Mouse (Mus musculus) C2C12 (cell line): ENCODE results near the gene Gnai2. TPM values are rescaled to one million over a fixed set of nuclear protein-coding genes. Genes with fewer than 3 reads are reported as not detected.
"Not testable (repeated sequence)": the region's sequence is repeated elsewhere in the genome, so short reads cannot be mapped to it uniquely, and the experiment has no call there.

Experiments
- H3K27me3 ChIP-seq: one replicate; pipeline ENCODE4 v1.6.1; 2011; ENCODE audit not compliant: control insufficient read depth, insufficient read depth, insufficient read length
- H3K36me3 ChIP-seq: one replicate; pipeline ENCODE4 v1.6.1; 2011; ENCODE audit not compliant: control insufficient read depth, insufficient read depth
- H3K4me3 ChIP-seq: one replicate; pipeline ENCODE4 v1.5.1; 2011; ENCODE audit warnings: mild to moderate bottlenecking, control low read depth; ENCODE audit not compliant: poor library complexity, insufficient read depth, severe bottlenecking
- H3K79me2 ChIP-seq: one replicate; pipeline ENCODE4 v1.6.1; 2011; ENCODE audit not compliant: control insufficient read depth, insufficient read depth
- H3K79me3 ChIP-seq: one replicate; pipeline ENCODE4 v1.6.1; 2011; ENCODE audit warnings: low read depth, control low read depth
- H3ac ChIP-seq: one replicate; pipeline ENCODE3; 2011; ENCODE audit warnings: low read depth; ENCODE audit not compliant: control insufficient read depth, insufficient read length
- CEBPB ChIP-seq: IDR thresholded peaks from one replicate; pipeline ENCODE4 v1.6.1; 2011; ENCODE audit warnings: low read depth, mild to moderate bottlenecking, control low read depth, moderate library complexity
- CTCF ChIP-seq: IDR thresholded peaks from one replicate; pipeline ENCODE4 v1.5.1; 2011; ENCODE audit not compliant: control insufficient read depth, insufficient read depth, insufficient read length
- FOSL1 ChIP-seq: IDR thresholded peaks from one replicate; pipeline ENCODE4 v1.8.0; 2011; ENCODE audit warnings: mild to moderate bottlenecking, low read length; ENCODE audit not compliant: poor library complexity, insufficient read depth, severe bottlenecking
- MAX ChIP-seq: IDR thresholded peaks from one replicate; pipeline ENCODE4 v1.6.1; 2011; ENCODE audit warnings: mild to moderate bottlenecking, control low read depth
- MYOD1 ChIP-seq: IDR thresholded peaks from one replicate; pipeline ENCODE4 v1.6.1; 2011; ENCODE audit warnings: low read depth; ENCODE audit not compliant: control insufficient read depth, insufficient read length
- MYOG ChIP-seq: IDR thresholded peaks from one replicate; pipeline ENCODE4 v1.6.1; 2011; ENCODE audit not compliant: control insufficient read depth, insufficient read length; ENCODE audit errors: extremely low read depth
- USF1 ChIP-seq: IDR thresholded peaks from one replicate; pipeline ENCODE4 v1.6.1; 2011; ENCODE audit warnings: low read depth, mild to moderate bottlenecking, control low read depth, moderate library complexity
- polyA plus RNA-seq: library from polyadenylated mRNA; unstranded; fragments of >200 nt; fragmentation: generic; extraction: Trizol; gene quantifications from one replicate; pipeline ENCODE4 v1.2.1, GENCODE M21; 2012; ENCODE audit warnings: missing spikeins

The Gnai2 gene
- polyA plus RNA-seq, 1 experiment = 449 TPM

DNA sequence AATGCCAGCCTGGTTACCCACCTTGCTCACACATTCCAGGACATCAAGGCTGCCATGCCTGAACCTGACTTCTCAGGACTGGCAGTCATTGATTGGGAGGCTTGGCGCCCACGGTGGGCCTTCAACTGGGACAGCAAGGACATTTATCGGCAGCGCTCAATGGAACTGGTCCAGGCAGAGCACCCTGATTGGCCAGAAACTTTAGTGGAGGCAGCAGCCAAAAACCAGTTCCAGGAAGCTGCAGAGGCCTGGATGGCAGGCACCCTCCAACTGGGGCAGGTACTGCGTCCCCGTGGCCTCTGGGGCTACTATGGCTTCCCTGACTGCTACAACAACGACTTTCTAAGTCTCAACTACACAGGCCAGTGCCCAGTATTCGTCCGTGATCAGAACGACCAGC, 57.3 kb downstream of the Gnai2 start:
- Histone ChIP-seq H3K79me3 (no peaks in the 10 kb centered on the region), H3ac (no peak overlapping the region), H3K36me3 (peaks cover 3% of the 10 kb centered on the region), H3K4me3 (no peak overlapping the region), H3K27me3 (no peaks in the 10 kb centered on the region), H3K79me2 (peaks cover 10% of the 10 kb centered on the region)
- no peak for TF ChIP-seq FOSL1
- no peak for TF ChIP-seq MYOG
- TF ChIP-seq CTCF = no peak
- TF ChIP-seq MYOD1 = no peak
- no peak for TF ChIP-seq USF1
- no peak for TF ChIP-seq MAX
- no peak for TF ChIP-seq CEBPB

DNA sequence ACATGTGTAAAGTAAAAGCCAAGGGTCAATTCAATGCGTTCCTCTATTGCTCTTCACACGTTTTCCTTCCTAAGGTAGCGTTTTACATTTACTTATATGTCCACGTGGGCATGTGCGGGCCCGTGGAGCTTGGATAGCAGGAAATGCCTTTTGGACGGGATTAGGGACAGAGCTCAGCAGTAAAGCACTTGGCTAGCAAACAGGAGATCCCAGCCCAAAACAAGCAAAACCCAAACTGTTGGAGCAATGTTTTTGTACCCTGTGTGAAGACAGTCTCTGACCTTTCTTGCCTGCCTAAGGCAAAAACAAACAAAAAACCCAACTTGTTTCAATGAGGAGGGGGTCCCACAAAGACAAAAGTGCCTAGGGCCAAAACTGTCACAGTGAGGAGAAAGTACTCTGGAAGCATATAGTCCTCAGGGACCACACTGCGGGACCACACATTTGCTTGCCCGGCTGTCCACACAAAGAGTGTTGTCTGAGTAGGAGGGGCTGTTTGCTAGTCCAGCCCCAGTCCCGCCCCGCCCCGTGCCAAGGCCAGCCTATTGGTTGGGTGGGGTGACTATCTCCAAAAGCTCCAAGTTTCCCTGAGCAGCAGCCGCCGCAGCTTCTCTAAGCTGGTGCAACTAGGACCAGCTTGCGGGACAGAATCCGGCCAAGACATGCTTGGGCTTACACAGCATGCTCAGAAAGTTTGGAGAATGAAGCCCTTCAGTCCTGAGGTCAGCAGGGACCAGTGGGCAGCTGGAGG, 58.6 kb downstream of the Gnai2 start, which contains the start of gene Hyal1:
Gene Hyal1 (plus strand): TSS at position 571 of the 751 bp plus-strand sequence.
- H3K36me3 ChIP-seq = peaks cover 10% of the 10 kb centered on the region
- H3K4me3 ChIP-seq = no peak within 1 kb of the TSS
- H3ac ChIP-seq = peak within 1 kb of the TSS; percentile 46
- H3K79me3 ChIP-seq = peaks cover 2% of the 10 kb centered on the region
- H3K79me2 ChIP-seq = peaks cover 10% of the 10 kb centered on the region
- TF ChIP-seq MAX (no peak), CEBPB (no peak)
- no peaks in the 10 kb centered on the region for H3K27me3 ChIP-seq

DNA sequence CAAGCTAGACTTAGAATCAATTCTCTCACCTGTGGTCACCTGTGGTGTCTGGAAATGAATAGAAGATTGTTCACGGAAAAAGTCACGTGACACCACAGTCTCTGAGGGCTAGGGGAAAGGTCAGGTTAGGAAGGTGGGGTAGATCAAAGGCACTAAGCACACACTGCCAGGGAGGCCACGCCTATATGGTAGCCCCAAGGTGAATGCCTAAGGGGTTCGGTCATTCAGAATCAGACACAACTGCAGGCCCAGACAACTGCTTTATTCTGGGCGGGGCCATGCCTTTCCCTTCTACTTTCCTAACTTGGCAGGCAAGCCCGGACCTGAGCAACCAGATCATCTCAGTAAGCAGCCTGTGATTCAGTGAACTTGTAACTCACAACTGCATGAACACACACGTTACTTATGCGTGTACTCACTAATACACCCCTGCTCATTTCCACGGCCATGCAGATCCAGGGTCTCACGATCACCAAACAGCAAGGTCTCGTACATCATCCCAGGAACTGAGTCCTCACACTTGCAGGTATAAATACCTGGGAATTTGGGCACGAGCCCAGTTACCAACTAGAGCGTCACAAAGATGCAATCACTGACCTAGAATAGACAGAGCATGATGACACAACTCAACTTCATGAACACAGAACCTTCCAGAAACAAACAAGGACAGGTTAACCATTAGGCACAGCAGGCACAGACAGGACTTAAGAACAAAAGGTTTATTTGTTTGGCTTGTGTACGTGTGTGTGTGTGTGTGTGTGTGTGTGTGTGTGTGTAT, 59.4 kb downstream of the Gnai2 start:
- Histone ChIP-seq H3K36me3 (peaks cover 10% of the 10 kb centered on the region), H3K79me3 (peaks cover 2% of the 10 kb centered on the region), H3K79me2 (peaks cover 10% of the 10 kb centered on the region), H3K4me3 (no peak overlapping the region), H3K27me3 (no peaks in the 10 kb centered on the region), H3ac (no peak overlapping the region)
- TF ChIP-seq FOSL1 (no peak), USF1 (no peak), MAX (no peak), CTCF (no peak), MYOD1 (no peak), MYOG (no peak), CEBPB (no peak)

DNA sequence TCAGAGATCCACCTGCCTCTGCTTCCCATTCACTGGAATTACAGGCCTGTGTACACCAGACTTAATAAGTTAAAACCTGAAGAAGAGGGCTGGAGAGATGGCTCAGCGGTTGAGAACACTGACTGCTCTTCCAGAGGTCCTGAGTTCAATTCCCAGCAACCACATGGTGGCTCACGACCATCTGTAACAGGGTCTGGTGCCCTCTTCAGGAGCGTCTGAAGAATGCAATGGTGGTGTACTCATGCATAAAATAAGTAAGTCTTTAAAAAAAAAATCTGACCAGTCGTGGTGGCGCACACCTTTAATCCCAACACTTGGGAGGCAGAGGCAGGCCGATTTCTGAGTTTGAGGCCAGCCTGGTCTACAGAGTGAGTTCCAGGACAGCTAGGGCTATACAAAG, 61.4 kb downstream of the Gnai2 start:
- not testable (repeated sequence) for H3K36me3 ChIP-seq, H3K27me3 ChIP-seq, H3ac ChIP-seq, H3K4me3 ChIP-seq
- H3K79me3 ChIP-seq = peaks cover 12% of the 10 kb centered on the region
- peaks cover 26% of the 10 kb centered on the region for H3K79me2 ChIP-seq

DNA sequence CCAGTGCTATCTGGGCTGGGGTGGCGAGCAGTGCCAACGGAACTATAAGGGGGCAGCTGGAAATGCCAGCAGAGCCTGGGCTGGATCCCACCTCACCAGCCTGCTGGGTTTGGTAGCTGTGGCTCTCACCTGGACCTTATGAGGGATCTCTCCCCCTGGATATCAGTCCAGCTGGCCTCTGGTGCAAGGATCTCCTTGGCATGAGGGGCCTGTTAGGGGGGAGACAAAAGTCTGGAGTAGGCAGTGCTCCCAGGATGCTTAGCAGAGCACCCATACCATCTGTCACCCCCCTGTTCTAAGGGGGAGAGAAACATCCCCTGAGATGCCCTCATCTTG, 62.9 kb downstream of the Gnai2 start:
- Histone ChIP-seq H3K27me3 (no peaks in the 10 kb centered on the region), H3K36me3 (peaks cover 10% of the 10 kb centered on the region), H3K79me3 (peaks cover 12% of the 10 kb centered on the region), H3K4me3 (no peak overlapping the region), H3K79me2 (peaks cover 26% of the 10 kb centered on the region), H3ac (no peak overlapping the region)
- TF ChIP-seq MAX (no peak), USF1 (no peak), MYOD1 (no peak), CEBPB (no peak), MYOG (no peak), FOSL1 (no peak), CTCF (no peak)
